Mouse (Mus musculus) right cerebral cortex, adult 2 months (tissue): Measurements from ENCODE around the gene Wdr62.

Experiments used
- DNase-seq, 2 experiments: peaks; one replicate each; pipeline ENCODE4 v3.0.0; 2021 to 2022; ENCODE audit warnings: low spot score in 2 of 2

The Wdr62 gene

DNA sequence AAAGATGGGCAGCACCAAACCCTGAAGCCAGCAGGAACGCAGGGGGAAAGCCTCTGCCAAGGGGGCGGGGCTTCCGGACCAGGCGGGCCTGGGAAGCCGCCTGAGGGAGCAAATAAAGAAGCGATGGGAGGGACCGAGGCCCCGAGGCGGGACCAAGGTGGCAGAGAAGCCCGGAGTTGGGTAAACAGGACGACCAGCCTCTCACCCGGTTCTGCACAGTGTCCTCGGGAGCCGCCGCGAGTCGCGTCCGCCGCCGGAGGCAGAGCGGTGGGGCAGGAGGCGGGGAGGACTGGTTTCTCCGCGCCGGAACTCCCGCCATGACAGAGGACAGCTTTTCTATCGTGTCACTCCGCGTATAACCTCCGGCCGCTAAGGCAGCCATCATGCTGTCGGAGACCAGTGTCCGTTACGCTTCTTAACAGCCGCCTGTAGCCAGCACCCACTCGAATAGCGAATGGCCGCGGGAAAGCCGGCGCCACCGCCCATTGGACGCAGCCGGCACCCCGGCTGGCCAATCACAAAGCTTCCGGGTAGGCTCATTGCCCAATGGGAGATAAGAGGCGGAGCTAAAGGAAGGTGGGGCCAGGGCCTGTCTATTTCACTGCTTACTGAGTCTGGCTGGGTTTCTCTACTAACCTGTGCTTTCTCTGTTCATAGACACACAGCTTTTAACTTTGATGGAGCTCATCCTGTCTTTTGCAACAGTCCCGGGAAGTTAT lies at the start of gene Wdr62, which contains the start of gene Thap8:
Gene Wdr62, minus strand, starts transcription at position 469 of the 719 bp plus-strand sequence.
Gene Thap8, plus strand, starts transcription at position 144 of the 719 bp plus-strand sequence.
- DNase-seq, result peak; percentile 89 to 92

- no peak for DNase-seq
Observed at GRCm38 (mm10) chr7:30328379-30328778, 48.2 kb upstream of the Wdr62 start.

DNA sequence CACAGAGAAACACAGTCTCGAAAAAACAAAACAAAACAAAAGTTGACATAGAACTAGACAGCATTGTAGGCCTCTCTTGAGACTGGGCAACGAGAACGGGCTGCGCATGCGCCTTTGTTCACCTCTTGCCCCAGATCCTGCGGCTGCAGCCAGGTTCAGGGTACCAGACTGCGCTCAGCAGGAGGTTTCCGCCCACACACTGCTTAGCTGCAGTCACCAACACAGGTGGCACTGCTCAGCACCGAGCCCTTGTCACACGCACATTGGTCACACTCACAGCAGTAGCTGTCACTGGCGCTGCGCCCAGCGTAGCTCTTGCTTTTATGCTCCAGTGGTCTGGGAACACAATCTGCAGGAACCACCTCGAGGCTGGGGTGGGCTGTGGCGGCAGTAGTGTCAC lies 46.9 kb upstream of the Wdr62 start:
- peak in 1 of 2 experiments; percentile 35 for DNase-seq

- DNase-seq, result no peak
Observed at GRCm38 (mm10) chr7:30326427-30326826, 46.2 kb upstream of the Wdr62 start.

GRCm38 (mm10) chr7:30325364-30325763 lies 45.1 kb upstream of the Wdr62 start:
- DNase-seq, result no peak

DNA sequence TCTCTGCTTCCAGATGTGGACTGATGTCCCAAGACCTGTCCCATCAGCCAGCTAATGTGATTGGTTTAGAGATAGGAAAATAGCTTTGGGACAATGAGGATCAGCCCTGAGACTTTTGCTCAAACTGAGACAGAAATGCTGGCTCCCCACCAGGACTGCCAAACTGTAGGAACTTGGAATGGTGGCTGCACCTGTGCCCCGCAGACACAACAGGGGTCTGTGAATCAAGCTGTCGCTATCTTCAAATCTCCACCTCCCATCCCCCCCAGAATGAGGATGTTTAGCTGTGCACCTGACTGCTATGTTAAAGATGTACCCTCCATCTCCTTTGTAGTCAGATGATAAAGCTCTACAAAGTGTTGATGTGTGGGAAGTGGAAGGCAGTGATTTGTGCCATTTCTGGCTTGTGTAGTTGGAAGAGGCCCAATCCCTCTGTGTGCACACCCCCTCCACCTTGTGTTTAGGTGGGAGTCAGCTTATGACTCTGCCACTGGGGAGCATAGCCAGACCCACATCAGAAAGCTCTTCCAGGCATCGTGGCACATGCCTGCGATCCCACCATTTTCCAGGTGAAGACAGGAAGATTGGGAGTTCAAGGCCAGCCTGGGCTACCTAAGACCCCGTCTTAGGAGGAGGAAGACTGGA lies 44.2 kb upstream of the Wdr62 start:
- DNase-seq, result peak; percentile 71 to 73

GRCm38 (mm10) chr7:30323795-30324194 lies 43.6 kb upstream of the Wdr62 start, which contains the start of gene Sdhaf1:
Sdhaf1 (minus strand) TSS chr7:30323895.
- DNase-seq, result no peak

- no peak for DNase-seq
Observed at GRCm38 (mm10) chr7:30322865-30323264, 42.6 kb upstream of the Wdr62 start.

DNA sequence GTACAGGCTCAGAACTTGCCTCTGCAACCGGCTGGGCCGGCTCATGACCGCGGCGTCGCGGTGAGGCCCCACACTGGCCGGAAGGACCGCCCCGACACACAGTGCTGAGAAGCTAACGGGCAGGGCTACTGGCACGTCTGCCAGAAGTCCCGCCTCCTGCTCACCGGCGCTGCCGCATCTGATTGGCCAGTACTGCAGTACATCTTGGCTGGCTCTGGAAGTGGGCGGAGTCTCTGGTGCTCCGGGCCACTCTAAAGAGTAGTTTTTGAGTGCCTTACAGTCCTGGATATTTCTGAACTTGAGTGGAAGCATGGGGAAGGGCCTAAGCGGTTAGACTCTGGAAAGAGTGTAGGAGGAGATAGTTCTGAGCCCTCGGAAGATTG lies 42.1 kb upstream of the Wdr62 start:
- peak; percentile 97 for DNase-seq

DNA sequence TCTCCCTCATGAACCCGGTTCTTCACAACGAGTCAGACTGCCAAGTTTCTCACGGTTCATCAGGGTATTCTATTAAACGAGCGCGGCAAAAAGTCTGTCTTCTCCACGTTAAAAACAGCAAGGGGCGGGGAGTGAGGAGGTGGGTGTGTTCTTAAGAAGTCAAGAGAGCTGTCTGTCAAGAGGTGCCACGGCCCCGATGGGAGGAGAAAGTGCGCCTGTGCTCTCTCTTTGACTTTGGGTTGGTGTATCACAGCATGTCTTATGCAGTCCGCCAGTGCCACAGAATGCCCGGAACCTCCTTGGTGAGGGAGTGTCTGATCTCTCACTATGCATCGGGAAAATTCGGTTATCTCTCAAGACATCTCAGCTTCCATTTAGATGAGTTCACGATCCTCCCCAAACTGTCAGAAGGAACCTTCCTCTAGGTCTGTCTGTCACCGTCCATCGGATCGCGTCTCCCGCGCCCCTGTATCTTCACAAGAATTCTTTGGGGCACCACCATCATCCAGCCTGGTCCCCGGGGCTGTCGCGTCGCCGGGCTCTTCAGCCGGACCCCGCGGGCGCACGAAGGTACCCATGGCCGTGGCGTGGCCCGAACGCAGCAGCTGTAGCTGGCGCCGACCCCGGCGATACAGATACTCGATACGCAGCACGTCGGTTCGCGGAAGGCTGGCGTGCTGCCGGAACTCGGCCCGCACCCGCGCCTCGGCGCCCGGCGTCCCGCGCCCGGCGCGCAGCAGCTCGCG lies 41.5 kb upstream of the Wdr62 start, which contains the start of gene E130208F15Rik:
Gene E130208F15Rik, plus strand, starts transcription at position 202 of the 746 bp plus-strand sequence.
- DNase-seq, result peak; percentile 75 to 80

DNA sequence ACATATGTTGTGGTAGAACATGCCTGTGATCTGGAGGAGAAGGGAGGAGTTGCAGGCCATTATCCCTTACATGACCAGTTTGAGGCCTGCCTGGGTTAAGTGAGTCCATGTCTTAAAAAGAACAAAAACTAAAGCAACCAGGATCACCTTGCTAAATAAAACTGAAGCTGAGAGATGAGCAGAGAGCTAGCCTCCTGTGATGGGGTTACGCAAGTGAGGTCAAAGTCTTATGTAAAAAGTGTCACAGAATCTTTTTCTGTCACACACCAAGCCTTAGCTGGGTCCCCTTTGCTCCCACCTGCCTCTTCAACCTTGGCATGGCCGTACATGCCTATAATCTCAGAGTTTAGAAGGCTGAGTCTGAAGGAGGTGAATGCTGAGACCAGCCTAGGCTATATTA lies 40.7 kb upstream of the Wdr62 start:
- DNase-seq, result no peak

DNA sequence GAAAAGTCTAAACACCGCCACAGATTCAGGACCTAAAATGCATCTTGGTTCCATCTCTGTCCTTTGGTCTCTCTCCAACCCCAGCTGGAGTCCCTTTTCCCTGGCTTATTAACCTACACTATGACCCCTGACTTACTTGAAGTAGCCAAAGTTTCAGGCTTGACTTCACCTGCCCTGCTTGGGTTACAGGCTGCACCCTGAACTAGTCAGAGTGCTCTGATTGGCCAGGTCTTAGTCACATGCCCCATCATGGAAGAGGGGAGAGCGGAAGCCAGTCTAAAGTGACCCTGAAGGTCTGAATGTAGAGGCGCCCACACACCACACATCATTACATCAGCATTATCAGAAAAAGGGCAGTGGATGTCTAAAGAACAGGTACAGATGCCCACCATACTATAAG lies 37.9 kb upstream of the Wdr62 start:
- DNase-seq, result no peak

- no peak for DNase-seq
Observed at GRCm38 (mm10) chr7:30315559-30316529, 35.6 kb upstream of the Wdr62 start.

- no peak for DNase-seq
Observed at GRCm38 (mm10) chr7:30314721-30315155, 34.5 kb upstream of the Wdr62 start, which contains the start of gene Syne4. Syne4 (plus strand) TSS chr7:30314807.

DNA sequence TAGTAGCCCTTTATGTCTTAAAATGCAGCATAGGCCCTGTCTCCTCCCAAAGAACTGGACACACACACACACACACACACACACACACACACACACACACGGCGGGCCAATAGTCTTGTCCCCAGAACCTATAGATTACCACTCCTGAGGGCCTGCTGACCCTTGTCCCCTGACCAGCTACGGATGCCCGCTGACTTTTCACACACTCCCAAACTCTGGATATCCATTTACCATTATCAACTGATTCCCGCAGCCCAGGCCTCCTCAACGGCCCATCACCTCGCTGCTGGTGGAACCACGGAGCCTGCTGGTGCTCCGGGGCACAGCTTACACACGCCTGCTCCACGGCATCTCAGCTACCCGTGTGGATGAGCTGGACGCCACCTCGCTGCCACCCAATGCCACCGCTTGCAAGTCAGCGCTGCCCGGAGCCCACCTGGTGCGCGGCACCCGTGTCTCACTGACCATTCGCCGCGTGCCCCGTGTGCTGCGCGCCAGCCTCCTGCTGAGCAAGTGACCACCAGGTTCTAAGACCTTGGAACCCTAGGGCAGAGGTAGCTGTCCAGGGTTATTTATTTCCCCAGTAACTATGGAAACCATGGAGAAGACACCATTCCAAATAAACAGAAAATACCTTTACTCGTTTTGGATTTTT lies 33.6 kb upstream of the Wdr62 start:
- DNase-seq, result no peak

GRCm38 (mm10) chr7:30310136-30310535 lies 29.9 kb upstream of the Wdr62 start:
- no peak for DNase-seq

GRCm38 (mm10) chr7:30309395-30310129 lies 29.3 kb upstream of the Wdr62 start:
- no peak for DNase-seq

GRCm38 (mm10) chr7:30308076-30309005 lies 28.1 kb upstream of the Wdr62 start, which contains the start of gene Alkbh6:
Alkbh6 (plus strand) TSS chr7:30308717.
- DNase-seq, result peak; percentile 97
